Mouse (Mus musculus) liver, postnatal 0 days (tissue): ENCODE data around the gene Laptm4a. TPM values are rescaled to one million over a fixed set of nuclear protein-coding genes. Genes with fewer than 3 reads are reported as not detected.
A peak's percentile ranks its signal among the peaks of the same experiment; 100 is the strongest.

ENCODE experiments used
- ATAC-seq: fragments of 200-750 bp; cut with Nextera tagmentation; 2 replicates; pipeline ENCODE4 v1.8.0; 2017; ENCODE audit warnings: mild to moderate bottlenecking, moderate library complexity
- DNase-seq: peaks from one replicate; pipeline ENCODE4 v3.0.0-alpha.2; 2016
- H3K27ac ChIP-seq: fragments of 300-500 bp; sonication (generic); 2 replicates; pipeline ENCODE4 v1.5.1; 2014; ENCODE audit warnings: antibody characterized with exemption, moderate library complexity, mild to moderate bottlenecking, low read depth
- H3K27me3 ChIP-seq: fragments of 300-500 bp; sonication (generic); 2 replicates; pipeline ENCODE4 v1.6.1; 2014; ENCODE audit warnings: low read length, control low read depth, mixed read lengths; ENCODE audit not compliant: insufficient read depth
- H3K36me3 ChIP-seq: fragments of 300-500 bp; sonication (generic); replicated peaks from 2 replicates; pipeline ENCODE4 v1.6.1; 2014; ENCODE audit warnings: mild to moderate bottlenecking, control low read depth, low read length, moderate library complexity, mixed read lengths; ENCODE audit not compliant: insufficient read depth
- H3K4me1 ChIP-seq: fragments of 300-500 bp; sonication (generic); 2 replicates; pipeline ENCODE4 v1.6.1; 2014; ENCODE audit warnings: antibody characterized with exemption, mild to moderate bottlenecking, control low read depth; ENCODE audit not compliant: insufficient read depth
- H3K4me2 ChIP-seq: fragments of 300-500 bp; sonication (generic); 2 replicates; pipeline ENCODE4 v1.6.1; 2014; ENCODE audit warnings: low read depth, mild to moderate bottlenecking, low read length, moderate library complexity, mixed read lengths
- H3K4me3 ChIP-seq: fragments of 300-500 bp; sonication (generic); 2 replicates; pipeline ENCODE4 v1.5.1; 2014; ENCODE audit warnings: low read depth, low read length
- H3K9ac ChIP-seq: fragments of 300-500 bp; sonication (generic); replicated peaks from 2 replicates; pipeline ENCODE4 v1.6.1; 2014; ENCODE audit warnings: mild to moderate bottlenecking, moderate library complexity
- H3K9me3 ChIP-seq: fragments of 300-500 bp; sonication (generic); 2 replicates; pipeline ENCODE4 v1.6.1; 2016; ENCODE audit warnings: mild to moderate bottlenecking, control low read depth, low read length, mixed read lengths
- CTCF ChIP-seq: sonication (generic); IDR thresholded peaks from 2 replicates; pipeline ENCODE4 v1.5.1; 2016; ENCODE audit warnings: antibody characterized with exemption, low read depth
- EP300 ChIP-seq: IDR thresholded peaks from 2 replicates; pipeline ENCODE4 v1.6.1; 2016; ENCODE audit warnings: antibody characterized with exemption, low read depth, mild to moderate bottlenecking
- WGBS: fragments of 180-500 bp; shearing (Covaris S2); extraction: QIAGEN DNeasy Blood & Tissue Kit; methylation state at CpG from one replicate; pipeline ENCODE4 v1.1.7; 2014; ENCODE audit not compliant: insufficient replicate concordance; 5-methylcytosine and 5-hydroxymethylcytosine counted together
- polyA plus RNA-seq: library from polyadenylated mRNA; unstranded; fragments of >200 nt; fragmentation: Nextera tagmentation; extraction: Ambion mirVana; gene quantifications from 2 replicates; pipeline ENCODE4 v1.2.1, GENCODE M21; 2015

Gene Laptm4a
- polyA plus RNA-seq, 1 experiment from 2014 or later: 128 TPM

- Histone ChIP-seq H3K4me2 (no peak overlapping the region), H3K27ac (peak overlapping the region; percentile 64), H3K4me3 (no peak overlapping the region), H3K9me3 (no peaks in the 10 kb centered on the region), H3K9ac (no peak overlapping the region), H3K36me3 (no peaks in the 10 kb centered on the region), H3K4me1 (peaks cover 13% of the 10 kb centered on the region), H3K27me3 (no peaks in the 10 kb centered on the region)
- WGBS: 41% methylated on average over 4 of the region's 4 CpGs
- TF ChIP-seq CTCF (peak; percentile 69), EP300 (no peak)
- DNase-seq (no peak), ATAC-seq (peak; percentile 22; the same call in 1 of the 2 replicates)
These were observed 39.7 kb upstream of the Laptm4a start for GRCm38 (mm10) chr12:8881736-8882135.

GRCm38 (mm10) chr12:8882376-8882775, 39.1 kb upstream of the Laptm4a start:
- H3K27ac ChIP-seq: peak overlapping the region; percentile 64
- no peak for TF ChIP-seq EP300
- no peak for TF ChIP-seq CTCF
- H3K9me3 ChIP-seq: no peaks in the 10 kb centered on the region
- H3K4me3 ChIP-seq: no peak overlapping the region
- DNase-seq: no peak
- H3K27me3 ChIP-seq: no peaks in the 10 kb centered on the region
- no peak overlapping the region for H3K4me2 ChIP-seq
- peak; percentile 78 for ATAC-seq
- H3K9ac ChIP-seq: no peak overlapping the region
- WGBS: 55% methylated on average over 8 of the region's 8 CpGs
- peaks cover 8% of the 10 kb centered on the region for H3K4me1 ChIP-seq
- H3K36me3 ChIP-seq: no peaks in the 10 kb centered on the region

GRCm38 (mm10) chr12:8884426-8885145, 36.9 kb upstream of the Laptm4a start:
- no peaks in the 10 kb centered on the region; the same call in 1 of the 2 replicates for H3K4me1 ChIP-seq
- ATAC-seq: no peak
- H3K36me3 ChIP-seq: no peaks in the 10 kb centered on the region
- H3K4me2 ChIP-seq: no peak overlapping the region
- WGBS: 36% methylated on average over 13 of the region's 13 CpGs
- no peak overlapping the region for H3K27ac ChIP-seq
- H3K9ac ChIP-seq: no peak overlapping the region
- no peak for DNase-seq
- H3K9me3 ChIP-seq: no peaks in the 10 kb centered on the region
- no peak overlapping the region for H3K4me3 ChIP-seq
- TF ChIP-seq CTCF (no peak), EP300 (no peak)
- no peaks in the 10 kb centered on the region for H3K27me3 ChIP-seq

- DNase-seq (no peak), ATAC-seq (no peak)
- Histone ChIP-seq H3K9me3 (no peaks in the 10 kb centered on the region), H3K4me2 (no peak overlapping the region), H3K27ac (no peak overlapping the region), H3K4me3 (no peak overlapping the region), H3K36me3 (no peaks in the 10 kb centered on the region), H3K27me3 (no peaks in the 10 kb centered on the region), H3K4me1 (no peaks in the 10 kb centered on the region; the same call in 1 of the 2 replicates), H3K9ac (no peak overlapping the region)
- TF ChIP-seq EP300 (no peak), CTCF (no peak)
- 30% methylated on average over 4 of the region's 4 CpGs for WGBS
These were observed 36.3 kb upstream of the Laptm4a start for GRCm38 (mm10) chr12:8885146-8885543.

- ATAC-seq (no peak), DNase-seq (no peak)
- Histone ChIP-seq H3K4me1 (no peaks in the 10 kb centered on the region; the same call in 1 of the 2 replicates), H3K27me3 (no peaks in the 10 kb centered on the region), H3K4me2 (no peak overlapping the region), H3K36me3 (no peaks in the 10 kb centered on the region), H3K27ac (no peak overlapping the region), H3K4me3 (no peak overlapping the region), H3K9ac (no peak overlapping the region), H3K9me3 (no peaks in the 10 kb centered on the region)
- WGBS: 70% methylated on average over 3 of the region's 3 CpGs
- no peak for TF ChIP-seq EP300
- no peak for TF ChIP-seq CTCF
These were observed 35.5 kb upstream of the Laptm4a start for GRCm38 (mm10) chr12:8885950-8886349.

GRCm38 (mm10) chr12:8888445-8888844, 33.0 kb upstream of the Laptm4a start:
- Histone ChIP-seq H3K36me3 (no peaks in the 10 kb centered on the region), H3K4me1 (no peaks in the 10 kb centered on the region; the same call in 1 of the 2 replicates), H3K4me3 (no peak overlapping the region), H3K4me2 (no peak overlapping the region), H3K9ac (no peak overlapping the region), H3K27ac (no peak overlapping the region), H3K9me3 (no peaks in the 10 kb centered on the region), H3K27me3 (no peaks in the 10 kb centered on the region)
- DNase-seq (no peak), ATAC-seq (no peak)
- TF ChIP-seq EP300 (no peak), CTCF (no peak)
- WGBS: 69% methylated on average over 7 of the region's 7 CpGs
